Mouse (Mus musculus): Measurements from ENCODE around the gene Senp2.
"Not testable (repeated sequence)": the region's sequence is repeated elsewhere in the genome, so short reads cannot be mapped to it uniquely, and the experiment has no call there.

The Senp2 gene

DNA sequence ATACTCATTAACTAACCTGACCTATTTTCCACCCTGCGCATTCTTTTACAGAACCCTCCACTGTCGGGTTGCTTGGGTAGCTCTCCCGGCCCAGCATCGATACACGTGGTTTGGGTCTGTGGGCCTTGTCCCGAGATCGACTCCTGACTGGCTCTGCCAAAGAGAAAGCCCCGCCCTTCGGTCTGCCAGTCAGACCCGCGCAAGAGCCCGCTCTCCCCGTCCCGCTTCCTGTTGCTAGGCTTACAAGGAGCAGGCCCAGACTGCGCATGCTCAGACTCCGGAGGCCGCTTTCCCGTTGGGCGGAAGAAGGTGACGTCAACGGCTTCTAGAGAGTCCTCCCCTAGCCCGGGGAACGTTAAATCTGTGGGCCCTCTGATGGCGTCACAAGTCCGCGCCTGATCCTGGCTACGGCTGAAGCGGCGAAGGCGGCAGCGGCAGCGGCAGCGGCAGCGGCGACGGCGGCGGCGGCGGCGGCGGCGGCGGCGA lies at the start of gene Senp2:
Gene Senp2, plus strand, starts transcription at position 386 of the 486 bp plus-strand sequence.
- DNase-seq (ENCODE audit: low read depth, low spot score), result peak; percentile 100

- DNase-seq (ENCODE audit: low read depth, low spot score), result no peak
These were observed 43.7 kb upstream of the Senp2 start for GRCm38 (mm10) chr16:21965576-21965975.

- DNase-seq (ENCODE audit: low read depth, low spot score), result peak; percentile 9
These were observed 39.4 kb upstream of the Senp2 start for GRCm38 (mm10) chr16:21969874-21970273.

DNA sequence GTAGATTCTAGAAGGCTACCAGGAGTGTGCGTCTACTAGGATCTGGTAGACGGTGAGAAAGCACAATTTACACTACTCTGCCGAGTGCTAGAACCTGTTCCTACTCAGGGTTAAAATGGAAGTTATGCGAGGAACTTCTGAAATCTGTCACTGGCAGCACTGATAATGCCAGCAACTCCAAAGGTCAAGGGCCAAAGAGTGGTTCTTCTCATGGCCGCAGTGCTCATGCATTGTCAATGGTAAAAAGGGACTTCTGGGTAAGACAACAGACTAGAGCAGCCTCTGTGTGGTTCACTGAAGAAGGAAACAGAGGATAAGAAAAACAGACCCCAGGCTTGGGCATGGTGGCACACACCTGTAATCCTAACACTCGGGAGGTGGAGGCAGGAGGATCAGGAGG lies 38.7 kb upstream of the Senp2 start:
- DNase-seq (ENCODE audit: low read depth, low spot score), result no peak

GRCm38 (mm10) chr16:21971446-21971845 lies 37.8 kb upstream of the Senp2 start:
- DNase-seq (ENCODE audit: low read depth, low spot score), result no peak

- DNase-seq (ENCODE audit: low read depth, low spot score), result no peak
These were observed 33.1 kb upstream of the Senp2 start for GRCm38 (mm10) chr16:21976203-21976602.

- no peak for DNase-seq (ENCODE audit: low read depth, low spot score)
These were observed 31.9 kb upstream of the Senp2 start for GRCm38 (mm10) chr16:21977347-21977746.

GRCm38 (mm10) chr16:21983146-21983545 lies 26.1 kb upstream of the Senp2 start:
- no peak for DNase-seq (ENCODE audit: low read depth, low spot score)

DNA sequence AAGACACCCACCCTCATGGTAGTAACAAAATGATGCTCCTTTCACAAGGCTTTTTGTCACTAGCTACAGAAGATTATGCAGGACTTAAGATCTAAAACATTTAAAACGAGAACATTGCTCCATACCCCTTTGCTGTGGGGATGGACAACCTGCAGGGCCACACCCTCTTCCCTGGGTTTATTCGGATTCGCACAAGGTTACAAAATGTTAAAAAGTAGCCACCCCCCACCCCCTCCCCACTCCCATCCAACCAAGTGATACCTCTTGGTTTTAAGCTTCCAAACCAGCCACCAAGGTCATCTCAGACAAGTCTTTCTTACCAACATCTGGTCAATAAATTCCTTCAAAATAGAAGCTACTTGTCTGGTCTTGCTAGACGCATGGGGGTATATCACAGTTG lies 25.7 kb upstream of the Senp2 start:
- DNase-seq (ENCODE audit: low read depth, low spot score), result no peak

GRCm38 (mm10) chr16:21984091-21984490 lies 25.2 kb upstream of the Senp2 start:
- DNase-seq (ENCODE audit: low read depth, low spot score), result no peak

GRCm38 (mm10) chr16:21986191-21986590 lies 23.1 kb upstream of the Senp2 start:
- no peak for DNase-seq (ENCODE audit: low read depth, low spot score)

GRCm38 (mm10) chr16:21987956-21988355 lies 21.3 kb upstream of the Senp2 start:
- no peak for DNase-seq (ENCODE audit: low read depth, low spot score)

DNA sequence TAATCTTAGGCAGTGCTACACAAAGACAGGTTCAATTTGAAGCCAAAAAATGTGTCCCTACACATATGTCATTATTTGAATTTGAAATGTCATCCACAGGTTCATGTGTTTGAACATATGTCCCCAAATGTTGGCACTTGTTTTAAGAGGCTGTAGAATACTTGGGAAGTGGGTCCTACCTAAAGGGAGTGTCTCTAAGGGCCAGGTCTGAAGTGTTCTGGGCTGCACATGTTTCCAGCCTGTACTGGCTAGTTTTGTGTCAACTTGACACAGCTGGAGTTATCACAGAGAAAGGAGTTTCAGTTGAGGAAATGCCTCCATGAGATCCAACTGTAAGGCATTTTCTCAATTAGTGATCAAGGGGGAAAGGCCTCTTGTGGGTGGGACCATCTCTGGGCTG lies 18.4 kb upstream of the Senp2 start:
- DNase-seq (ENCODE audit: low read depth, low spot score), result not testable (repeated sequence)

DNA sequence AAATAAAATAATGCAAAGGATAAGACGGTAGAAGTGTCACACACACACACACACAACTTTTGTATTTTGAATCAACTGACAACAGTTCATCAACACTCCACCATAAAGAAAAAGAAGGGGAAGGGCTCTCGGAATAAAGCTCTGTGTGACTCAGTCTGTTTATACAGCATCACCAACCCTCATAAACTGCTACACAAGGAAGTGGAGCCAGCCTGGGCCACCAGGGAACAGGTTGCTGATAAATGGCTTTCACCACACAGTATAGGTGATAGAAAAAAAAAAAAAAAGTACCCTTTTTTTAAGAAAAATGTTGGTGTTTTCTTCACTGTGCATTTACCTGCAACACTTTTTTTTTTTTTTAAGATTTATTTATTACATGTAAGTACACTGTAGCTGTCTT lies 17.5 kb upstream of the Senp2 start:
- DNase-seq (ENCODE audit: low read depth, low spot score), result no peak

GRCm38 (mm10) chr16:21995304-21995703 lies 14.0 kb upstream of the Senp2 start, which contains the start of gene Liph:
Gene Liph, minus strand, starts transcription at chr16:21995663.
- DNase-seq (ENCODE audit: low read depth, low spot score), result peak; percentile 42

GRCm38 (mm10) chr16:21996402-21996801 lies 12.9 kb upstream of the Senp2 start:
- no peak for DNase-seq (ENCODE audit: low read depth, low spot score)

DNA sequence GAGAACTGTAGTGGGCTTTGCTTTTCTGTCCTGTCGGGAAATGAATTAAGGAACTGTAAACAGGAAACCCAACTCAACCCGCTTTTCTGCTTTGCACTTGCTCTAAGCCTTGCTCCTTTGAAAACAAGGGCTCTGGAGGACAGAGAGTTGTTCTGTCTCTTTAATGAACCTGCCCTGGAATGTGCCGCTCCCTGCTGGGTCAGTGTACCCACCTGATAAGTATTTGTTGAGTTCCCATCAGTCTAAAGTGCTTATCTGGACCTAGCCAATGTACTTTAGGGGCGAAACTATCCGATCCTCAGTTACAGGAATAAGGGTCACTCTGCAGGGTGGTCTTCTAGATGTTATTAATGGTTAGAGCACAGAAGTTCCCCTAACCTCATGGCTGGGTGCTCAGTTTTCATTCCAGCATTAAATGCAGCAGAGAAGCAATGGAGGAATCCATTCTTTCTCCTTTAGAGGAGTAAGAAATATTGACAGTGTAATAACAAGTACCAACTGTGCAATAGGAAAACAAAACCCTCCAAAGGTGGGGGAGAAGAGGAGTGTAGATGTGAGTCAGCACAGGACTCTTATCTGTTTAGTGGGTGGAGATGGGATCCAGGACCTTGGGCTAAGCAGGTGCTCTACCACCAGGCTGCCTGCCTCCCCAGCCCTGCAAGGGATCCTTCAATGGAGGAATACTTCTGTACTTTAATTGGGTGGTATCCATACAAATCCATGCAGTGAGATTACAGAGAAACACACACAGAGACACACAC lies 12.2 kb upstream of the Senp2 start:
- DNase-seq (ENCODE audit: low read depth, low spot score), result no peak

DNA sequence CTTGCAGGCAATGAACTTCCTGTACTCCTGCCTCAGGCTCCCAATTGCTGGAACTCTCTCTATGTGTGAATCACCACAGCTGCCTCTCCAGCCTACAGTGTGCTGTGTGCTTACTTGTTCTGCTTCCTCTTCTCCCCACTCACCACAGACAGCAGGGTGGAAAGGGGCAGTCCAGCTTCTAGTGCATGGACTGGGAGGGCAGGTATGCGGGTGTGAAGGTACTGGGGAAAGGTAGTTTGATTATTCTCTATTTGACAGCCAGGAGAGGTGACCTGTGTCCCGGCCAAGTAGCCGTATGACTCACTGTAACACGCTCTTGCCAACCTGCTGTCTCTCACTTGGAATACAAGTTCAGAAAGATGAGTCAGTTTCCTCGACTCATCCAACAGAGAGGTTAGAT lies 11.2 kb upstream of the Senp2 start:
- no peak for DNase-seq (ENCODE audit: low read depth, low spot score)

GRCm38 (mm10) chr16:21999941-22000690 lies 9.2 kb upstream of the Senp2 start:
- DNase-seq (ENCODE audit: low read depth, low spot score), result no peak

- DNase-seq (ENCODE audit: low read depth, low spot score), result no peak
These were observed 8.1 kb upstream of the Senp2 start for GRCm38 (mm10) chr16:22001172-22001571.

GRCm38 (mm10) chr16:22001606-22002005 lies 7.7 kb upstream of the Senp2 start:
- DNase-seq (ENCODE audit: low read depth, low spot score), result no peak

- DNase-seq (ENCODE audit: low read depth, low spot score), result no peak
These were observed 312 bp downstream of the Senp2 start for GRCm38 (mm10) chr16:22009596-22009995.

GRCm38 (mm10) chr16:22015569-22015968 lies 6.3 kb downstream of the Senp2 start:
- no peak for DNase-seq (ENCODE audit: low read depth, low spot score)

All from CD4-positive, CD25-positive, alpha-beta regulatory T cell, adult 2 months (primary cell).